Mouse (Mus musculus): ENCODE measurements around the gene Supt5.

Supt5 gene

GRCm38 (mm10) chr7:28362441-28363060, 24.0 kb upstream of the Supt5 start:
- no peak for TF ChIP-seq GATA4 (IDR thresholded peaks at IDR 0.05; ENCODE audit: insufficient replicate concordance, low read length)

GRCm38 (mm10) chr7:28361647-28362341, 23.2 kb upstream of the Supt5 start:
- TF ChIP-seq GATA4 (IDR thresholded peaks at IDR 0.05; ENCODE audit: insufficient replicate concordance, low read length) = no peak

DNA sequence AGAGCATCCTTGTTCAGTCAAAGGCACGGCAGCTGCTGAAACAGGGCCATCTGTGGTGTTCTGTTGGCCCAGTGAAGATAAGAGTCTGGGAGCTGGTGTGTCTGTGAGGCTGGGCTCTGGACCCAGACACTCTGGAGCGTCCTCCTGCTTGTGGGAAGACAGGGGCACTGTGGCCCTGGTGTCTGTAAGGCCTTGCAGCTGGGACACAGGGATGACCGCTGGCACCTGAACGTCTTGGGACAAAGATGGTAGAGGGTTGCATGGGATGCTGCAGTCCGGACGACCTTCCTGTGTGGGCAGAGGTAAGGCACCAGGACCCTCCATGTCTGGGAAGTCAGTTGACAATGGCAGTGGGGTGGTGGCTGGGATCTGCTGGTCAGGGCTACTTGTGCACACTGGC, 21.7 kb upstream of the Supt5 start:
- no peak for TF ChIP-seq GATA4 (IDR thresholded peaks at IDR 0.05; ENCODE audit: insufficient replicate concordance, low read length)

DNA sequence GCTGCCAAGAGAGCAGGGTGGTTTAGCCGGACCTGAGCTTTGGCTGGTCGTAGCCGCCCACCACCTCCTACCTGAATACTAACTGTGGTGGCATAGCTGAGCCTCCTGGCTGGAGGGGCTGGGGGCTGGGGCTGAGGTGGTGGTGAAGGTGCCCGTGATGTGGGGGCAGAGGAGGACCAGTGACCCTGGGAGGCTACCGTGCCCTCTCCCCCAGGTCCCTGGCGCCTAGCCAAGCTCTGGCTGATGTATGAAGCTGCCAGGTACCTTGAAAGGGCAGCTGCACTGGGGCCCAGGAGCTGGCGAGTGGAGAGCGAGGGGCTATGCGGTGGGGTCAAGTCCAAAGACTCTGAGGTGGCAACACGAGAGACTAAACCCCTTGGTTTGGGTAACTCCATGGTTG, 21.3 kb upstream of the Supt5 start:
- no peak for TF ChIP-seq GATA4 (IDR thresholded peaks at IDR 0.05; ENCODE audit: insufficient replicate concordance, low read length)

DNA sequence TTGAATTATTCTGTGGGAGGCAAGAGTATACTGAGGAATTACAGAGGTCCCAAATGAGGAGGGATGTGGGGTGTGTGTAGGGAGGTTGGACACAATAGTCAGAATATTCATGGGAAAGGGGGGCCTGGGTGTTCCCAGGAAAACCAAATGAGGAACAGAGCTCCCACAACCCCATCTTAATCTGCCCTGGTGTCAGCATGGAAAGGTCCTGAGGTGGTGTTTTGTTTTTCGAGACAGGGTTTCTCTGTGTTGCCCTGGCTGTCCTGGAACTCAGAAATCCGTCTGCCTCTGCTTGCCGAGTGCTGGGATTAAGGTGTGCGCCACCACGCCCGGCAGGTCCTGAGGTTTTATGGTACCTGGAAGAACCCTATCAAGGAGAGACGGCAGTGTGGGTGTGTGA, 19.9 kb upstream of the Supt5 start:
- TF ChIP-seq GATA4 (IDR thresholded peaks at IDR 0.05; ENCODE audit: insufficient replicate concordance, low read length) = no peak

- TF ChIP-seq GATA4 (IDR thresholded peaks at IDR 0.05; ENCODE audit: insufficient replicate concordance, low read length) = no peak
These were observed 19.4 kb upstream of the Supt5 start for GRCm38 (mm10) chr7:28357984-28358383.

GRCm38 (mm10) chr7:28356981-28357380, 18.4 kb upstream of the Supt5 start:
- TF ChIP-seq GATA4 (IDR thresholded peaks at IDR 0.05; ENCODE audit: insufficient replicate concordance, low read length) = no peak

- no peak for TF ChIP-seq GATA4 (IDR thresholded peaks at IDR 0.05; ENCODE audit: insufficient replicate concordance, low read length)
These were observed 16.7 kb upstream of the Supt5 start for GRCm38 (mm10) chr7:28355221-28355620.

DNA sequence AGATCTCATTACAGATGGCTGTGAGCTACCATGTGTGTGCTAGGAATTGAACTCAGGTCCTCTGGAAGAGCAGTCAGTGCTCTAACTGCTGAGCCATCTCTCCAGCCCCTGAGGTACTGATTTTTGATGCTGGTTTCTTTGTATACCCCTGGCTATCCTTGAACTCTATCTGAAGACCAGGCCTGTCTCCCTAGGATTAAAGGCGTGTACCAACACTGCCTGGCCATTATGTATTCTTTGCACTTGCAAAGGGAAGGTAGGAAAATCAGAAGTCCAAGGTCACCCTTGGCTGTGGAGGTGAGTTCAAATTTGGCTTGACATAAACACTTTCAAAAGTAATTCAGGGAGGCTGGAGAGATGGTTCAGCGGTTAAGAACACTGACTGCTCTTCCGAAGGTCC, 16.1 kb upstream of the Supt5 start:
- TF ChIP-seq GATA4 (IDR thresholded peaks at IDR 0.05; ENCODE audit: insufficient replicate concordance, low read length) = no peak

DNA sequence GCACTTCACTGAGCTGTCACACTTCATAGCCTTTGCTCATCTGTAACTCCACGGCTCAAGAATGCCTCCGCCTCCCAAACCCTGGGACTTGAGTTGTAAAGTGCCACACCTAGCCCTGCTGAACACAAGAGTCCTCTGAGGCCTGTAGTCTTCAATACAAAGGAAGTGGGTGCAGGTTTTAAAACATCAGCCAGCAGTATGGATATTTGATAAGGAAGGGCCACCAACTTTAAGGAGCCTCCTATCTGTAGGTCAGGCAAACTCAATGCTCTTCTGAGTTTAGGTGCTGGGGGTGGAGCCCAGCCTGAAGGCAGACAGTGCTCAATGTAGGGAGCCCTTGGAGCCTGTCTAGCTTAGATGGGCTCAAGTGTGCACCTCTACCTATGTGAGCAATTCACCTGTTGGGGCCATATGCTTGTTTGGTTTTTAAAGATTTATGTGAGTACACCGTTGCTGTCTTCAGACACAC, 15.6 kb upstream of the Supt5 start:
- TF ChIP-seq GATA4 (IDR thresholded peaks at IDR 0.05; ENCODE audit: insufficient replicate concordance, low read length) = no peak

DNA sequence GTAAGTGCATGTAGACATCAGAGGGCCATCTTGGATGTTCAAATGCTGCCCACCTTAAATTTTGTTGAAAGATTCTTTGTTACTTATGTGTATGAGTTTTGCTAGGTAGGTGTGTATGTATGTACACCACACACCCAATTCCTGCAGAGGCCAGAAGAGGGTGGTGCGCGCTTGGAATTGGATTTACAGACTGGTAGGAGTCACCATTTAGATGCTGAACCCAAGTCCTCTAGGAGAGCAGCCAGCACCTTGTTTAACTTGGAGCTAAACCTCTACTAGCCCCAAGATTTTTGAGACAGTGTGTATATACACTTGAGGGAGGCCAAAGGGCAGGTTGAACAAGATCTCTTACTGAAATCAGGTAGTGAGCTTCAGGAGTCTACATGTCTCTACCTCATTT, 14.7 kb upstream of the Supt5 start:
- TF ChIP-seq GATA4 (IDR thresholded peaks at IDR 0.05; ENCODE audit: insufficient replicate concordance, low read length) = no peak

DNA sequence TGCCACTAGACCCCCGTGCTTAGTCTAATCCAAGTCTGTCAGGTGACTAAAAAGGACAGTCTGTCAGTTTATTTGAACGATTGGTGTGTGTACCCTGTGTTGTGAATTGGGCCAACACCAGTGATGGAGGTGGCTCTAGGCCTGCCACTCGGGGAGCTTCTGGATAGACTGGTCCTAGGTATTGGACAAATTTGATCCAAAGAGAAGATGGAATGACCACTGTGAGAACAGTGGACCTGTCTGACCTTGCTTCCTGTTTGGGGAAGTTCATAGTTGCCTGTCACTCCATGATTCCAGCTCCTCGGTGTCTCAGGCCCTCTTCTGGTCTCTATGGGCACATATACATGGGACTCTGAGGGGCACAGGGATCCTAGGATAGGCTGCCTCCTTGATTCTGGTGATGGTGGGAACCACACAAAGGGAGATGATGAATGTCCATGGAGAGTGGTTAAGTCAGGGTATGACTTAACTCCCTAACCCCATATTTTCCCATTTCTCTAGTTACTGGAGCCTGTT, 13.2 kb upstream of the Supt5 start:
- no peak for TF ChIP-seq GATA4 (IDR thresholded peaks at IDR 0.05; ENCODE audit: insufficient replicate concordance, low read length)

DNA sequence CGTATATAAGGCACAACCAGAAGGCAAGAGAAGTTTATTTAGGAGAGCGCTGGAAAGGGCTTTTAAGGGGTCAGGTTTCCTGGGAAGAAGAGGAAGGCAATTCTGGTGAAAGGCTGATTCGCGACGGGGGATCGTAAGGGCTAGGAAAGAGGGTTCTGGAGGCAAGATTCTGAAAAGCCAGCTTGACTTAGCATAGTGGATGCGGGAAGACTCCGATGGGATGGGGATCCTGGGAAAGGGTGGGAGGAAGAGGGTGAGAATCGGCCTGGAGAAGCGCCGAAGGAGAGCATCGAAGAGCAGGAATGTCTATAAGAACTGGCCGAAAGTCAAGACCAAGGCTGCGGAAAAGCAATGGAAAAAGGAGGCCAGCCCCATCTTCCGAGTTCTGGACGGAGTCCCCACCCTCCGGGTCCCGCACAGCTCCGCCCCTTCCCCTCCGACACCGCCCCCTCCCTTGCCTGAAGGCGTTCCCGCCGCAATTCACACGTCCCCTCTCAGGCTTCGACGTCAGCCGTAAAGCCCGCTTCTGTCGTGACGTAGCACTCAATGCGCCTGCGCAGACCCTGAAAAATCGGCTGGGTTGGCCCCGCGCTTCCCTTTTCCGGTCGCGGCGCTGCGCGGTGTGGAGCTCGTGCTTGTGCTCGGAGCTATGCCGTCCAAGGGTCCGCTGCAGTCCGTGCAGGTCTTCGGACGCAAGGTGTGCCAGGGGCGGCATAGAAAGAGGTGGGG, 11.8 kb upstream of the Supt5 start, which contains the start of gene Rps16:
TSS of gene Rps16 (plus strand) at position 498 of the 729 bp plus-strand sequence.
- TF ChIP-seq GATA4 (IDR thresholded peaks at IDR 0.05; ENCODE audit: insufficient replicate concordance, low read length) = no peak; the same call in 1 of the 2 replicates

GRCm38 (mm10) chr7:28348601-28349000, 10.1 kb upstream of the Supt5 start:
- TF ChIP-seq GATA4 (IDR thresholded peaks at IDR 0.05; ENCODE audit: insufficient replicate concordance, low read length) = no peak

DNA sequence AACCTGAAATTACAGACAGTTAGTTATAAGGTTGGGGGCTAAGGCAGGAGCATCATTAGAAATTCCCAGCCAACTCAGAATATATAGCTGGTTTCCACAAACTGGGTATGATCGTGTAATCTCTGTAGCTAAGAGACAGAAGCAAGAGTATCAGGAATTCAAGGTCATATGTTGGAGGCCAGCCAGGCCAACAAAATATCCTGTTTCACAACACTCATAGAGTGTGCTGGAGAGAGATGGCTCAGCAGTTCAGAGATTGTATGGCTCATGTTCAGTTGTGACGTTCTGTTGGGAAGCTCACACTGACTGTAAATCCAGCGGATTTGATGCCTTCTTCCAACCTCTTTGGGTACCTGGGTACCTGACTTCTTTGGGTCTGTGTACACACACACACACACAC, 9.2 kb upstream of the Supt5 start:
- peak; percentile 41; the same call in 1 of the 2 replicates for TF ChIP-seq GATA4 (IDR thresholded peaks at IDR 0.05; ENCODE audit: insufficient replicate concordance, low read length)

DNA sequence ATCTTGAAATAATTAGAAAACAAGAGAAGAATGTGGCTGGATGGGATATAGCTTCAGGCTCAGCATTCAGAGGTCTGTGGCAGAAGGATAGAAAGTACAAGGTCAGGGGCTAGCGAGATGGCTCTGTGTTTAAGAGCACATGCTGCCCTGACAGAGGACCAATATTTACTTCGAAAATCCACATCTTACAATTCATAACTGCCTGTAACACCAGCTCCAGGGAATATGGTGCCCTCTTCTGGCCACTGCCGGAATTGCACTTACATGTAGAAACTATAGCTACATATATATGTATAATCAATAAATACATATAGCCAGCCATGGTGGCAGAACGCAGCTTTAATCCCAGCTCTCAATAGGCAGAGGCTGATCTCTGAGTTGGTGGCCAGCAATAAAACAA, 6.1 kb upstream of the Supt5 start:
- TF ChIP-seq GATA4 (IDR thresholded peaks at IDR 0.05; ENCODE audit: insufficient replicate concordance, low read length) = no peak

Data from liver, adult (tissue).